Mouse (Mus musculus) regulatory T cell (primary cell): ENCODE measurements at regions not wholly inside any gene's neighbourhood (a gene's known extent, or its start where the extent isn't known, plus 50 kb on each side); places are given as distances from the start of the nearest gene placed in this dataset.
"Not testable (repeated sequence)": the region's sequence is repeated elsewhere in the genome, so short reads cannot be mapped to it uniquely, and the experiment has no call there.

Experiments used
- in situ Hi-C: fragments of 300-600 bp; cut with MboI, MseI; formaldehyde crosslinking; loops from one replicate; pipeline ENCODE4 v1.15.1; 2025; ENCODE audit warnings: high pct_unique_total_duplicates

GRCm38 (mm10) chr6:68370010-68370409 lies 834.4 kb upstream of the Tacstd2 start:
- in situ Hi-C loops, result no loop called here

- in situ Hi-C loops, result no loop called here
Measured at GRCm38 (mm10) chr6:68339846-68340245, 804.2 kb upstream of the Tacstd2 start.

GRCm38 (mm10) chr6:68339205-68339604 lies 803.6 kb upstream of the Tacstd2 start:
- in situ Hi-C loops, result not testable (repeated sequence)

- in situ Hi-C loops, result no loop called here
Measured at GRCm38 (mm10) chr6:68311409-68311808, 775.8 kb upstream of the Tacstd2 start.

GRCm38 (mm10) chr6:68302133-68302532 lies 766.5 kb upstream of the Tacstd2 start:
- in situ Hi-C loops, result loop anchor here (5.0 kb wide), 1 partner anchor 150 kb away; no protein-coding TSS in a partner anchor

- in situ Hi-C loops, result no loop called here
Measured at GRCm38 (mm10) chr6:68256725-68257124, 721.1 kb upstream of the Tacstd2 start.

- in situ Hi-C loops, result no loop called here
Measured at GRCm38 (mm10) chr6:68256151-68256550, 720.6 kb upstream of the Tacstd2 start.

GRCm38 (mm10) chr6:68252730-68253129 lies 717.1 kb upstream of the Tacstd2 start:
- in situ Hi-C loops, result no loop called here

- in situ Hi-C loops, result not testable (repeated sequence)
Measured at GRCm38 (mm10) chr6:68251320-68251719, 715.7 kb upstream of the Tacstd2 start.

GRCm38 (mm10) chr6:68250392-68250791 lies 714.8 kb upstream of the Tacstd2 start:
- in situ Hi-C loops, result not testable (repeated sequence)

- in situ Hi-C loops, result not testable (repeated sequence)
Measured at GRCm38 (mm10) chr6:68249259-68249658, 713.7 kb upstream of the Tacstd2 start.

- in situ Hi-C loops, result not testable (repeated sequence)
Measured at GRCm38 (mm10) chr6:68248018-68248533, 712.5 kb upstream of the Tacstd2 start.

GRCm38 (mm10) chr6:68242749-68243148 lies 707.2 kb upstream of the Tacstd2 start:
- in situ Hi-C loops, result not testable (repeated sequence)

GRCm38 (mm10) chr6:68219685-68220084 lies 684.1 kb upstream of the Tacstd2 start:
- in situ Hi-C loops, result no loop called here

GRCm38 (mm10) chr6:68201448-68201847 lies 665.9 kb upstream of the Tacstd2 start:
- in situ Hi-C loops, result no loop called here

- in situ Hi-C loops, result no loop called here
Measured at GRCm38 (mm10) chr6:68198031-68198430, 662.4 kb upstream of the Tacstd2 start.

GRCm38 (mm10) chr6:68164792-68165191 lies 629.2 kb upstream of the Tacstd2 start:
- in situ Hi-C loops, result no loop called here

GRCm38 (mm10) chr6:68164111-68164510 lies 628.5 kb upstream of the Tacstd2 start:
- in situ Hi-C loops, result not testable (repeated sequence)

- in situ Hi-C loops, result loop anchor here (5.0 kb wide), 1 partner anchor 151 kb away; no protein-coding TSS in a partner anchor
Measured at GRCm38 (mm10) chr6:68151569-68151968, 616.0 kb upstream of the Tacstd2 start.

GRCm38 (mm10) chr6:68102481-68102880 lies 566.9 kb upstream of the Tacstd2 start:
- in situ Hi-C loops, result no loop called here
